Mouse (Mus musculus) hindlimb bud, embryonic 11.5 days (tissue): ENCODE data around the gene Dcakd.

ENCODE experiments used
- DNase-seq: peaks from one replicate; pipeline ENCODE4 v3.0.0-alpha.2; 2012; ENCODE audit warnings: low read depth, low spot score; ENCODE audit errors: extremely low spot score

Gene Dcakd

DNA sequence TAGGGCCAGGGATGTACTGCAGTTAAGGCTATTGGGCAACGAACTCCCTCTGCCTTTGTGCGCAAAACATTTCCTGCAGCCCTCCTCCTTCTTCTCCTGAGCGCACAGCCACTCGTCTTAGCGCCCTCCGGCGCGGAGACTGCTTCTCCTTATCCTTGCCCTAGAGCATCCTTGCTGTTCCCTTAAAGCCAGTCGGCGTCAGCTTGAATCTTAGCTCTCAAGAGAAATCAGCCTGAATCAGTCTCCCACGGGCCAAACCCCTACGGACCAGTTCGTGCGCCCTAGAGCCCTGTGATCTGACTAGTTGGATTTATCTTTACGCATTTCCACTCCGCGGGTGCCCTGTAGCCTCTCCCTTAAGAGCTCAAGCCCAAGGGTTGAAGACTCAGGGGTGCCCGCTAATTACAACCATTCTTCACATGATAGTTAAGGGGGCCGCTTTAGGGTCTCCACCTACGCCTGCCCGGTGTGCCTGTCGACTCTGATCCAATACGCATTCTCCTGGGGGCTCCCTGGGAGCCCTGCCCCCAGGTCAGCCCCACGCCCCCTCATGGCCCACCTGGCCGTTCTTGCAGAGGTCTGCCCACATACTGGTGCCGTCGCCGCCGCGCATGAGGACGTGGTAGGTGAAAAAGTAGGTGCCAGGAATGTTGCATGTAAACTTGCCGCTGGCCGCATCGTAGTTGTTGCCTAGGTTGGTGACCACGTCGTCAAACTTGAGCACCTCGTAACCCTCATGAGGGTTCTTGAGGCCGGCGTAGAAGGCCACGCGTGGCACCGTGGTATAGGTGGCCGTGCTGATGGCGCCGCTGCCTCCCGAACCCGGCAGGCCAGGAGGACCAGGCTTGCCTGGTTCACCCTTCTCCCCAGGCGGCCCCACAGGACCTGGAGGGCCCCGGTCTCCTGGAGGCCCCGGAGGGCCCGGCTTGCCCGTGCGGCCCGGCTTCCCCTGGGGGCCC lies 82.5 kb downstream of the Dcakd start:
- no peak for DNase-seq
